Mouse (Mus musculus) heart, embryonic 11.5 days (tissue): ENCODE results near the gene Cdc14a. TPM values are rescaled to one million over a fixed set of nuclear protein-coding genes. Genes with fewer than 3 reads are reported as not detected.

Experiments
- ATAC-seq: fragments of 200-750 bp; cut with Nextera tagmentation; replicated peaks from 2 replicates; pipeline ENCODE4 v1.8.0; 2017; ENCODE audit warnings: moderate library complexity; ENCODE audit not compliant: insufficient number of reproducible peaks, low FRiP score, low TSS enrichment
- H3K27ac ChIP-seq: fragments of 300-500 bp; sonication (generic); 2 replicates; pipeline ENCODE4 v1.5.1; 2014; ENCODE audit warnings: mild to moderate bottlenecking, low read depth, low read length
- H3K27me3 ChIP-seq: fragments of 300-500 bp; sonication (generic); 2 replicates; pipeline ENCODE4 v1.6.1; 2014; ENCODE audit warnings: mild to moderate bottlenecking, low read length, mixed read lengths; ENCODE audit not compliant: control insufficient read depth, insufficient read depth
- H3K36me3 ChIP-seq: fragments of 300-500 bp; sonication (generic); 2 replicates; pipeline ENCODE4 v1.6.1; 2014; ENCODE audit warnings: mild to moderate bottlenecking, low read length, moderate library complexity, mixed read lengths; ENCODE audit not compliant: control insufficient read depth, insufficient read depth
- H3K4me1 ChIP-seq: fragments of 300-500 bp; sonication (generic); 2 replicates; pipeline ENCODE4 v1.6.1; 2014; ENCODE audit warnings: low read length; ENCODE audit not compliant: control insufficient read depth, insufficient read depth
- H3K4me2 ChIP-seq: fragments of 300-500 bp; sonication (generic); 2 replicates; pipeline ENCODE4 v1.6.1; 2014; ENCODE audit warnings: mild to moderate bottlenecking, moderate library complexity
- H3K4me3 ChIP-seq: fragments of 300-500 bp; sonication (generic); 2 replicates; pipeline ENCODE4 v1.5.1; 2014; ENCODE audit warnings: low read depth, low read length
- H3K9ac ChIP-seq: fragments of 300-500 bp; sonication (generic); 2 replicates; pipeline ENCODE4 v1.6.1; 2014; ENCODE audit warnings: mild to moderate bottlenecking, low read depth, low read length, moderate library complexity
- H3K9me3 ChIP-seq: fragments of 300-500 bp; sonication (generic); replicated peaks from 2 replicates; pipeline ENCODE4 v1.6.1; 2016; ENCODE audit warnings: low read length; ENCODE audit not compliant: control insufficient read depth
- WGBS: fragments of 180-500 bp; shearing (Covaris S2); extraction: QIAGEN DNeasy Blood & Tissue Kit; methylation state at CpG from one replicate; pipeline ENCODE4 v1.1.7; 2014; ENCODE audit not compliant: insufficient replicate concordance; 5-methylcytosine and 5-hydroxymethylcytosine counted together
- polyA plus RNA-seq: library from polyadenylated mRNA; unstranded; fragments of >200 nt; fragmentation: Nextera tagmentation; extraction: Ambion mirVana; gene quantifications from 2 replicates; pipeline ENCODE4 v1.2.1, GENCODE M21; 2014

Cdc14a gene
- polyA plus RNA-seq, 1 experiment from 2014 or later: 6.3 TPM

GRCm38 (mm10) chr3:116408856-116409255 lies 15.0 kb downstream of the Cdc14a start:
- no peaks in the 10 kb centered on the region for H3K9me3 ChIP-seq
- WGBS: 67% methylated on average over 10 of the region's 10 CpGs

GRCm38 (mm10) chr3:116405516-116405915 lies 18.3 kb downstream of the Cdc14a start:
- H3K4me3 ChIP-seq: no peak overlapping the region
- H3K4me1 ChIP-seq: peaks cover 25% of the 10 kb centered on the region
- no peaks in the 10 kb centered on the region for H3K9me3 ChIP-seq
- no peak overlapping the region for H3K4me2 ChIP-seq
- H3K36me3 ChIP-seq: no peaks in the 10 kb centered on the region
- ATAC-seq: no peak
- no peak overlapping the region for H3K27ac ChIP-seq
- no peak overlapping the region for H3K9ac ChIP-seq
- 50% methylated on average over 9 of the region's 9 CpGs for WGBS
- H3K27me3 ChIP-seq: no peaks in the 10 kb centered on the region

More at GRCm38 (mm10) chr3:116408856-116409255, 15.0 kb downstream of the Cdc14a start:
- Histone ChIP-seq H3K27me3 (no peaks in the 10 kb centered on the region), H3K4me3 (no peak overlapping the region), H3K36me3 (no peaks in the 10 kb centered on the region; the same call in 1 of the 2 replicates), H3K4me2 (no peak overlapping the region), H3K27ac (no peak overlapping the region), H3K4me1 (peaks cover 32% of the 10 kb centered on the region), H3K9ac (no peak overlapping the region)
- ATAC-seq: no peak

GRCm38 (mm10) chr3:116401436-116401835 lies 22.4 kb downstream of the Cdc14a start:
- no peak overlapping the region for H3K4me3 ChIP-seq
- no peak overlapping the region for H3K27ac ChIP-seq
- WGBS: 90% methylated on average over 11 of the region's 11 CpGs
- no peak overlapping the region for H3K9ac ChIP-seq
- no peak overlapping the region for H3K4me2 ChIP-seq
- H3K36me3 ChIP-seq: no peaks in the 10 kb centered on the region
- H3K4me1 ChIP-seq: peaks cover 7% of the 10 kb centered on the region
- no peaks in the 10 kb centered on the region for H3K9me3 ChIP-seq
- no peaks in the 10 kb centered on the region for H3K27me3 ChIP-seq
- no peak for ATAC-seq

- no peaks in the 10 kb centered on the region for H3K27me3 ChIP-seq
- H3K4me3 ChIP-seq: no peak overlapping the region
- no peaks in the 10 kb centered on the region for H3K36me3 ChIP-seq
- ATAC-seq: no peak
- H3K9ac ChIP-seq: no peak overlapping the region
- peaks cover 2% of the 10 kb centered on the region; the same call in 1 of the 2 replicates for H3K4me1 ChIP-seq
- no peak overlapping the region for H3K27ac ChIP-seq
- no peak overlapping the region for H3K4me2 ChIP-seq
- H3K9me3 ChIP-seq: no peaks in the 10 kb centered on the region
- 80% methylated on average over 22 of the region's 22 CpGs for WGBS
These were observed 24.3 kb downstream of the Cdc14a start for GRCm38 (mm10) chr3:116399349-116400090.

- ATAC-seq: no peak
- no peak overlapping the region for H3K27ac ChIP-seq
- H3K9me3 ChIP-seq: no peaks in the 10 kb centered on the region
- no peak overlapping the region for H3K4me2 ChIP-seq
- H3K27me3 ChIP-seq: no peaks in the 10 kb centered on the region
- no peaks in the 10 kb centered on the region for H3K36me3 ChIP-seq
- H3K4me1 ChIP-seq: peaks cover 2% of the 10 kb centered on the region; the same call in 1 of the 2 replicates
- no peak overlapping the region for H3K4me3 ChIP-seq
- WGBS: 90% methylated on average over 10 of the region's 10 CpGs
- H3K9ac ChIP-seq: no peak overlapping the region
These were observed 25.3 kb downstream of the Cdc14a start for GRCm38 (mm10) chr3:116398543-116398942.

GRCm38 (mm10) chr3:116397976-116398375 lies 25.9 kb downstream of the Cdc14a start:
- WGBS: 84% methylated on average over 7 of the region's 7 CpGs
- H3K4me1 ChIP-seq: peaks cover 2% of the 10 kb centered on the region; the same call in 1 of the 2 replicates

GRCm38 (mm10) chr3:116397341-116397740 lies 26.5 kb downstream of the Cdc14a start:
- H3K4me3 ChIP-seq: no peak overlapping the region
- H3K27ac ChIP-seq: no peak overlapping the region
- H3K9me3 ChIP-seq: no peaks in the 10 kb centered on the region
- no peak overlapping the region for H3K4me2 ChIP-seq
- no peak overlapping the region for H3K9ac ChIP-seq
- ATAC-seq: no peak
- no peaks in the 10 kb centered on the region for H3K27me3 ChIP-seq
- H3K4me1 ChIP-seq: peaks cover 2% of the 10 kb centered on the region; the same call in 1 of the 2 replicates
- WGBS: 83% methylated on average over 6 of the region's 6 CpGs
- H3K36me3 ChIP-seq: no peaks in the 10 kb centered on the region

More at GRCm38 (mm10) chr3:116397976-116398375, 25.9 kb downstream of the Cdc14a start:
- Histone ChIP-seq H3K4me3 (no peak overlapping the region), H3K27ac (no peak overlapping the region), H3K9me3 (no peaks in the 10 kb centered on the region), H3K4me2 (no peak overlapping the region), H3K36me3 (no peaks in the 10 kb centered on the region), H3K9ac (no peak overlapping the region), H3K27me3 (no peaks in the 10 kb centered on the region)
- no peak for ATAC-seq

- Histone ChIP-seq H3K27me3 (no peaks in the 10 kb centered on the region), H3K36me3 (no peaks in the 10 kb centered on the region), H3K4me3 (no peak overlapping the region), H3K4me1 (peaks cover 2% of the 10 kb centered on the region; the same call in 1 of the 2 replicates), H3K4me2 (no peak overlapping the region), H3K9ac (no peak overlapping the region), H3K9me3 (no peaks in the 10 kb centered on the region), H3K27ac (no peak overlapping the region)
- no peak for ATAC-seq
- WGBS: 80% methylated on average over 3 of the region's 3 CpGs
These were observed 27.3 kb downstream of the Cdc14a start for GRCm38 (mm10) chr3:116396571-116396970.
